Mouse (Mus musculus): ENCODE measurements around the gene Gpc6. TPM values are rescaled to one million over a fixed set of nuclear protein-coding genes. Genes with fewer than 3 reads are reported as not detected.

Gpc6 gene
- polyA plus RNA-seq, 1 experiment from 2014 or later, result 11.4 TPM

DNA sequence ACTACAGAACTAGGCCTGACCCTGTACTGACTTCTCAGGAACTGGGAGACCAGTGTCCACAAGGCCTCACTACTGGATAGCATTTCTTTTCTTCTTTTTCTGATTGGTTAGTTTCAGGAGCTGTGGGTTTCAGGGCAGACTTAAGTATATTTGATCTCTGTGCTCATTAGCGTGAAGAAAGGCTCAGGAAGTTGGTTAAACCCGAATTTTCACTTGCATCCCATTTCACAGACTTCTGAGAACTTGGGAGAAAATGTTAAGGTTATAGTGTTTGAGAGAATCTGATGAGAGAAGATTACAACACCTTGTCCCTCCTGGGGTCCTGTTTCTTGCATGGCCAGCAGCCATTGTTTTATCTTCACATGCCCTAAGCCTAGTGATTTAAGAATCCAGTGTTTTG, 849 bp upstream of the Gpc6 start:
- Histone ChIP-seq H3K27ac (replicated peaks) (no peak overlapping the region), H3K27me3 (ENCODE audit: control insufficient read depth, insufficient read depth, low read length) (no peaks in the 10 kb centered on the region), H3K9me3 (ENCODE audit: control insufficient read depth, low read length) (no peaks in the 10 kb centered on the region), H3K4me2 (replicated peaks; ENCODE audit: low read depth) (no peak overlapping the region), H3K4me3 (ENCODE audit: low read depth, low read length) (no peak overlapping the region), H3K9ac (ENCODE audit: low read length) (no peak overlapping the region), H3K4me1 (replicated peaks; ENCODE audit: control insufficient read depth, insufficient read depth) (no peaks in the 10 kb centered on the region; the same call in 1 of the 2 replicates), H3K36me3 (ENCODE audit: control insufficient read depth, insufficient read depth, low read length) (no peaks in the 10 kb centered on the region)
- ATAC-seq (ENCODE audit: low FRiP score, low TSS enrichment) (no peak), DNase-seq (ENCODE audit: low spot score) (no peak)
- TF ChIP-seq EP300 (optimal IDR thresholded peaks at IDR 0.05) (no peak), CTCF (IDR thresholded peaks at IDR 0.05; ENCODE audit: low read depth) (no peak)
- 67% methylated on average over 2 of the region's 2 CpGs for WGBS

DNA sequence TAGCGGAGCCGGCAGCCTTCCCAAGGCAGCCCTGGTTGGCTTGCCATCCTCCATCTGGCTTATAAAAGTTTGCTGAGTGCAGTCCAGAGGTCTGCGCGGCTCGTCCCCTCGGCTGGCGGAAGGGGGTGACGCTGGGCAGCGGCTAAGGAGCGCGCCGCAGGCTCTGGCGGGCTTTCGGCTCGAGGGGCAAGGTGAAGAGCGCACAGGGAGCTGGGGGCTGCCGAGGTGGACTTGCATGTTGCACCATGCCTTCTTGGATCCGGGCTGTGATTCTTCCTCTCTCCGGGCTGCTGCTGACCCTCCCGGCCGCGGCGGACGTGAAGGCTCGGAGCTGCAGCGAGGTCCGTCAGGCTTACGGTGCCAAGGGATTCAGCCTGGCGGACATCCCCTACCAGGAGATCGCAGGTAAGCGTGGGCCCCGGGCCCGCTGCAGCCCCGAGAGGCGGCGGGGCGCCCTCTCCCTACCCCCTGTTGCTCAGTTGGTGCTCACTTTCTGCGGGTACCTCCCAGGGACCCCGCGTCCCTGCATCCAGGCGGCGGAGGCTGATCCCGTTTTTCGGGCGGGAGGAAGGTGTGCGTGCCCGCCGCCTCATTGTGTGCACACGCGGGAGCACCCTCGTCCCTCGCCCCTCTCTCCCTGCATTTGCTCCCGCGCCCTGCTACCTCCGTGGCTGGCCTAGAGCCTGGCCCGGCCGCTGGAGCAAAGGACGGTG, 732 bp downstream of the Gpc6 start:
- no peaks in the 10 kb centered on the region for H3K9me3 ChIP-seq (ENCODE audit: control insufficient read depth, low read length)
- no peaks in the 10 kb centered on the region; the same call in 1 of the 2 replicates for H3K4me1 ChIP-seq (replicated peaks; ENCODE audit: control insufficient read depth, insufficient read depth)
- WGBS, result under 1% methylated on average over 50 of the region's 58 CpGs
- peak overlapping the region; percentile 66 for H3K9ac ChIP-seq (ENCODE audit: low read length)
- peak overlapping the region; percentile 88 for H3K27ac ChIP-seq (replicated peaks)
- DNase-seq (ENCODE audit: low spot score) (peak; percentile 39), ATAC-seq (ENCODE audit: low FRiP score, low TSS enrichment) (peak; percentile 35; the same call in 1 of the 2 replicates)
- no peaks in the 10 kb centered on the region for H3K27me3 ChIP-seq (ENCODE audit: control insufficient read depth, insufficient read depth, low read length)
- H3K36me3 ChIP-seq (ENCODE audit: control insufficient read depth, insufficient read depth, low read length), result no peaks in the 10 kb centered on the region
- TF ChIP-seq EP300 (optimal IDR thresholded peaks at IDR 0.05), result no peak
- TF ChIP-seq CTCF (IDR thresholded peaks at IDR 0.05; ENCODE audit: low read depth), result no peak
- H3K4me3 ChIP-seq (ENCODE audit: low read depth, low read length), result peak overlapping the region; percentile 73
- peak overlapping the region; percentile 97 for H3K4me2 ChIP-seq (replicated peaks; ENCODE audit: low read depth)

DNA sequence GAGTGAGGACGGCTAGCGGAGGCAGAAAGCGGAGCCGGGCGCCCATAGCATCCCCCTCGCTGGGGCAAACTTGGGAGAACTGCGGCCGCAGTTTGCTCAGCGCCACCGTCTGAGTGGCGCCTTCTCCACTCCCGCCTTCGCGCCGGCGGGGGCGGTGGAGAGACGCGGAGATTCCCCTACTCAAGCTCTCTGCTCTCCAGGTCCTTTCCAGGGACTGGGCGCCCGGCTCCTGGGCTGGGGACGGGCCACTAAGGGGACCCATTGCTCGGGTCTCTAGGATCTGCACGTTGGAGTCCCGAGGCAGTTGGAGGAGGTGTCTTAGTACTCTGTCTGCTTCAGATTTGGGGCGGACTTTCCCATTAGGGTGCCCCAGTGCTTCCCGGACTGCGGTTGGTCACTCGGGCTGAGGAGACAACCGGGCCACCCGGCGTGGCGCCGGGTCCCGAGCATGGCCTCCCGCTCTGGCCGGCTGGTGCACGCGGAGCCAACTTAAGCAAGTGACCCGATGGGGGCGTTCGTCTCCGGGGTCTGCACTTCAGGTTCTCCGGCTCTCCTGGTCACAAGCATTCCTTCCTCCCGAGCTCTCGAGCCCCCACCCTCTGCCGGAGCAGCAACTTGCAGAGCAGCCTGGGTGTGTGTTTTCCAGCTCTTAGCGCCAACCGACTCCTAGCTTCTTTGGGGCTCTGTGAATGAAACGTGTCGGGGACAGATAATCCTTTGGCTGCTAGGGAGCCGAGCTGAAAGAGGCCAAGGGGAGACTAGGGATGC, 1.5 kb downstream of the Gpc6 start:
- H3K4me1 ChIP-seq (replicated peaks; ENCODE audit: control insufficient read depth, insufficient read depth), result no peaks in the 10 kb centered on the region; the same call in 1 of the 2 replicates
- DNase-seq (ENCODE audit: low spot score) (peak; percentile 72), ATAC-seq (ENCODE audit: low FRiP score, low TSS enrichment) (peak; percentile 75)
- peak overlapping the region; percentile 66 for H3K9ac ChIP-seq (ENCODE audit: low read length)
- peak overlapping the region; percentile 88 for H3K27ac ChIP-seq (replicated peaks)
- TF ChIP-seq EP300 (optimal IDR thresholded peaks at IDR 0.05), result no peak
- TF ChIP-seq CTCF (IDR thresholded peaks at IDR 0.05; ENCODE audit: low read depth), result peak; percentile 53
- H3K4me3 ChIP-seq (ENCODE audit: low read depth, low read length), result peak overlapping the region; percentile 73
- under 1% methylated on average over 35 of the region's 52 CpGs for WGBS
- H3K9me3 ChIP-seq (ENCODE audit: control insufficient read depth, low read length), result no peaks in the 10 kb centered on the region
- H3K27me3 ChIP-seq (ENCODE audit: control insufficient read depth, insufficient read depth, low read length), result no peaks in the 10 kb centered on the region
- no peaks in the 10 kb centered on the region for H3K36me3 ChIP-seq (ENCODE audit: control insufficient read depth, insufficient read depth, low read length)
- peak overlapping the region; percentile 97 for H3K4me2 ChIP-seq (replicated peaks; ENCODE audit: low read depth)

DNA sequence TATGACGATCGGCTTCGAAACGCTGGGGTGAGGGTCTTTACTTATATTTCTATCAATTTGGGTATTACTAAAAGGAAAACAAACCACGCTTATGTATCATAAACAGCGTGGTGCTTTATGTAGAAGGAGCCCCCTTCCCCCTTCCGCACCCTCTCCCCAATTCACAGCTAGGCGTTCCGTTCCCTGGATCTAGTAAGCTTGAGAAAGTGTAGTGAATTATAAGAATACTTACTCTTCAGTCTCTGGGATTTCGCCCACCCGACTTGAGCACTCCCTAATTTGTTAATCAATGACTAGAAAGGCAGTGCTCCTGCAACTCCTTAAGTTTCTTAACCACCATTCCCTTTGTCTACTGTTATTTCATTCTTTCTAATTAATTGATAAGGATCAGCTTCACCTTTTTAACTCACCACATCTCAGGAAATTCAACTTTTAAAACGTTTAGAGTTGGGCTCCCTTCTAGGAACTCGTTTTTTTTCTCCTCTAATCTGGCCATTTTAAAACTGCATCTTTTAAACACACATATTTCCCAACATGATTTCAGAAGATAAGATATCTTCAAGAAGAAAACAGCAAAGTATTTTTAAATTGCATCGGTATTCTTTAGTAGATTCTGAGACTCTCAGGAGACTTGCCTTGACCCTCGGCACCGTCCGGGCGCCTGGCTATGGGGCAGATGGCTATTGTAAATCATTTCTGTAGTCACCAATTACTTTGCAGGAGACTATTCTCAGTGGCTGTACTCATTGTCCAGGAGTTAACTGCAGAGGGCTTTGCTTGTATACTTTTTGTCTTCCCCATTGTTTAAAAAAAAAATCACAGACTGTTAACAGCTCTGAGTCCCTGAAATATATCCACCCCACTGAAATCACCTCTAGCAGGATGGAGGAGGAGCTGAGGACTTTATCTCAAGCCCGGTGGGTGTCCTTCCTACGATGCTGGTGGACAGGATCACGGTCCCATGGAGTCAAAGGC, 2.5 kb downstream of the Gpc6 start:
- Histone ChIP-seq H3K4me1 (replicated peaks; ENCODE audit: control insufficient read depth, insufficient read depth) (no peaks in the 10 kb centered on the region; the same call in 1 of the 2 replicates), H3K9me3 (ENCODE audit: control insufficient read depth, low read length) (no peaks in the 10 kb centered on the region), H3K27me3 (ENCODE audit: control insufficient read depth, insufficient read depth, low read length) (no peaks in the 10 kb centered on the region), H3K36me3 (ENCODE audit: control insufficient read depth, insufficient read depth, low read length) (no peaks in the 10 kb centered on the region), H3K4me3 (ENCODE audit: low read depth, low read length) (peak overlapping the region; percentile 73), H3K27ac (replicated peaks) (peak overlapping the region; percentile 88), H3K4me2 (replicated peaks; ENCODE audit: low read depth) (peak overlapping the region; percentile 97), H3K9ac (ENCODE audit: low read length) (peak overlapping the region; percentile 66)
- no peak for DNase-seq (ENCODE audit: low spot score)
- WGBS, result 8% methylated on average over 21 of the region's 21 CpGs
- no peak for ATAC-seq (ENCODE audit: low FRiP score, low TSS enrichment)
- TF ChIP-seq EP300 (optimal IDR thresholded peaks at IDR 0.05) (no peak), CTCF (IDR thresholded peaks at IDR 0.05; ENCODE audit: low read depth) (no peak)

DNA sequence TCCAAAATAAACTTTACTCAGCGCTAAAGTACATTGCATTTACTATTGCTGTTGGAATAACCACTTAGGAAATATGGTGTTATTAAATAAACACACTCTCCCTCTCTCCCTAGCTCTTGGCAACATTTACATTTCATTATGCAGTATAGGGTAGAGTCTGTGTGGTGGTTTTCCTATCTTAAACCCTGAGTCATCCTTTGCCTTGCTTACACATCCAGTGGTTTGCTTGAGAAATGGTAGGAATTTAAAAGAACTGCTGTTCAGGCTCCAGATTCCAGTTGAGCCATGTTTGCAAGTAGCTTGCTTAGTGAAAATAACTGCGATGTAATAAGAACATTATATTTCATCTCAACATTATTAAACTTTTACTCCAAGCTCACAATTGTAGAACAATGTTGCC, 3.3 kb downstream of the Gpc6 start:
- no peak for DNase-seq (ENCODE audit: low spot score)
- H3K27ac ChIP-seq (replicated peaks), result no peak overlapping the region

More for the DNA sequence above, 3.3 kb downstream of the Gpc6 start:
- no peaks in the 10 kb centered on the region for H3K27me3 ChIP-seq (ENCODE audit: control insufficient read depth, insufficient read depth, low read length)
- no peak overlapping the region; the same call in 1 of the 2 replicates for H3K4me3 ChIP-seq (ENCODE audit: low read depth, low read length)
- no peaks in the 10 kb centered on the region for H3K36me3 ChIP-seq (ENCODE audit: control insufficient read depth, insufficient read depth, low read length)
- peak overlapping the region; percentile 97 for H3K4me2 ChIP-seq (replicated peaks; ENCODE audit: low read depth)
- WGBS, result 22% methylated on average over 2 of the region's 2 CpGs
- no peak for ATAC-seq (ENCODE audit: low FRiP score, low TSS enrichment)
- no peak for TF ChIP-seq EP300 (optimal IDR thresholded peaks at IDR 0.05)
- TF ChIP-seq CTCF (IDR thresholded peaks at IDR 0.05; ENCODE audit: low read depth), result no peak
- H3K9ac ChIP-seq (ENCODE audit: low read length), result no peak overlapping the region
- no peaks in the 10 kb centered on the region; the same call in 1 of the 2 replicates for H3K4me1 ChIP-seq (replicated peaks; ENCODE audit: control insufficient read depth, insufficient read depth)
- H3K9me3 ChIP-seq (ENCODE audit: control insufficient read depth, low read length), result no peaks in the 10 kb centered on the region

Measured in stomach, postnatal 0 days (tissue).